Comparison of ENCODE assay signal across 7 mouse cellular contexts in the genomic region with DNA sequence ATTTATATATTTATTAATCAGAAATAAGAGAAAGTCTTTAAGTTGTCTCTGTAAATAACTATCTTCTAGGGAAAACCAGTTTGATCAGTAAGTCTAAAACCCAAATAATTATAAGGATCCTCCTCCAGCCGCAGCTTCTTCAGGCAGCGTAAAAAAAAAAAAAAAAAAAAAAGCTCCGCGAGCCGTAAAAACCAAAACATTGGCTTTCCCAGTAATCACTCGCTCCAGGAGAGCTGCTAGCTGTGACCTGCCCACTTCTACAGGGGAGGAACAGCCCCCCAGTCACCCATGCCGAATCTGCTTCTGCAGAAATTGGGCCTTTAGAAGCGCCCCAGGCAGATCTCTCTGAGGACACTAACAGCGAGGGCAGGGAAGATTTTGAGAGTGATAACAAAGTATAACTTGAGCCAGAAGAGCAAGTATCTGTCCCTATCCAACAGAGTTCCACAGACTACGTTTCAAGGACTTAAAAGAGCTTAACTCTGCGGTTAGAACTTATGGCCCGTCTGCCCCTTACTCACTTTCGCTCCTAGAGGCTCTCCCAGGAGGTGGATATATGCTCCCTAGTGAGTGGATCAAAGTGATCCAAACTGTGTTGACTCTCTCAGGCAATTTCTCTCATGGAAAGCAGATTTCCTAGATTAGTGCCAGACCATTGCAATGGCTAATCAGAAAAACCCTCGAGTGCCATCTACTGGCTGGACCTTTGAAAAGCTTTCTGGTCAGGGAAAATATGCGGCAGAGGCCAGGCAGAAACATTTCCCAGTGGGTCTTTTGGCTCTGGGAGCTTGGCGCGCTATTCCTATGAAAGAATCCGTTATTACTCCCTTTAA.
DNase-seq lines count a peak whose midpoint lies in the region; ATAC-seq and TF ChIP-seq lines count a peak whose summit lies in the region.

No protein-coding gene starts in this region.

- no peaks in the 10 kb centered on the region for H3K36me3 ChIP-seq in embryonic facial prominence, embryonic 15.5 days
- H3K36me3 ChIP-seq in lung, embryonic 15.5 days, result no peaks in the 10 kb centered on the region
- no peaks in the 10 kb centered on the region for H3K36me3 ChIP-seq in small intestine, adult 2 months (ENCODE audit: control insufficient read depth, insufficient read depth, low read length)

- peak overlapping the region; percentile 16 for H3K4me3 ChIP-seq in embryonic facial prominence, embryonic 15.5 days (replicated peaks)
- H3K4me3 ChIP-seq in lung, embryonic 15.5 days, result peak overlapping the region; percentile 32
- no peak overlapping the region for H3K4me3 ChIP-seq in small intestine, adult 2 months (ENCODE audit: low read depth, low read length)

- peak; percentile 29; the same call in 1 of the 2 replicates for TF ChIP-seq CTCF in small intestine, adult 2 months (IDR thresholded peaks at IDR 0.05; ENCODE audit: extremely low read depth, insufficient read length, insufficient replicate concordance, low read depth, low read length)

- no peaks in the 10 kb centered on the region for H3K4me1 ChIP-seq in embryonic facial prominence, embryonic 15.5 days
- H3K4me1 ChIP-seq in lung, embryonic 15.5 days, result no peaks in the 10 kb centered on the region
- H3K4me1 ChIP-seq in small intestine, adult 2 months (ENCODE audit: control insufficient read depth, insufficient read depth, insufficient read length, low read length), result no peaks in the 10 kb centered on the region

- intact Hi-C loops in heart, postnatal 14 days (cut with DNase I), result loop anchor here (5.0 kb wide), 2 partner anchors 680 to 895 kb away; no protein-coding TSS in a partner anchor

- H3K9me3 ChIP-seq in embryonic facial prominence, embryonic 15.5 days (replicated peaks), result no peaks in the 10 kb centered on the region
- H3K9me3 ChIP-seq in lung, embryonic 15.5 days, result no peaks in the 10 kb centered on the region

- no peak overlapping the region for H3K27ac ChIP-seq in embryonic facial prominence, embryonic 15.5 days (replicated peaks)
- H3K27ac ChIP-seq in lung, embryonic 15.5 days, result no peak overlapping the region
- no peak overlapping the region for H3K27ac ChIP-seq in small intestine, adult 2 months (ENCODE audit: insufficient read depth, low read depth, low read length)

- H3K9ac ChIP-seq in embryonic facial prominence, embryonic 15.5 days, result no peak overlapping the region
- no peak overlapping the region for H3K9ac ChIP-seq in lung, embryonic 15.5 days

- H3K4me2 ChIP-seq in embryonic facial prominence, embryonic 15.5 days (replicated peaks), result peak overlapping the region; percentile 34
- H3K4me2 ChIP-seq in lung, embryonic 15.5 days, result peak overlapping the region; percentile 47

- no peaks in the 10 kb centered on the region for H3K27me3 ChIP-seq in embryonic facial prominence, embryonic 15.5 days
- H3K27me3 ChIP-seq in lung, embryonic 15.5 days, result no peaks in the 10 kb centered on the region
- no peaks in the 10 kb centered on the region for H3K27me3 ChIP-seq in small intestine, adult 2 months (ENCODE audit: control insufficient read depth, insufficient read depth, low read length)

- peak; percentile 30 for DNase-seq in MEL-GATA-1-ER (ENCODE audit: extremely low read depth, low read depth)
- DNase-seq in adrenal gland, postnatal 4 days (ENCODE audit: low spot score in 2 of 2), result peak; percentile 34 to 52
- peak; percentile 69 to 82 for DNase-seq in heart, postnatal 14 days
- DNase-seq in layer of hippocampus, adult 9-10 months (ENCODE audit: low spot score), result peak; percentile 49

- 34% methylated on average over 18 of the region's 18 CpGs for WGBS in embryonic facial prominence, embryonic 15.5 days
- 31% methylated on average over 18 of the region's 18 CpGs for WGBS in lung, embryonic 15.5 days
- WGBS in small intestine, adult 2 months, result 36% methylated on average over 18 of the region's 18 CpGs

- no peak for TF ChIP-seq POLR2A in small intestine, adult 2 months (IDR thresholded peaks at IDR 0.05; ENCODE audit: low read depth, low read length)

- ATAC-seq in embryonic facial prominence, embryonic 15.5 days (ENCODE audit: insufficient number of reproducible peaks, low FRiP score, low TSS enrichment, low read depth), result no peak
- peak; percentile 31; the same call in 1 of the 2 replicates for ATAC-seq in lung, embryonic 15.5 days (ENCODE audit: borderline replicate concordance, extremely low read depth, low FRiP score, low TSS enrichment)
